ENCODE assay signal across 20 mouse cellular contexts in the genomic region with DNA sequence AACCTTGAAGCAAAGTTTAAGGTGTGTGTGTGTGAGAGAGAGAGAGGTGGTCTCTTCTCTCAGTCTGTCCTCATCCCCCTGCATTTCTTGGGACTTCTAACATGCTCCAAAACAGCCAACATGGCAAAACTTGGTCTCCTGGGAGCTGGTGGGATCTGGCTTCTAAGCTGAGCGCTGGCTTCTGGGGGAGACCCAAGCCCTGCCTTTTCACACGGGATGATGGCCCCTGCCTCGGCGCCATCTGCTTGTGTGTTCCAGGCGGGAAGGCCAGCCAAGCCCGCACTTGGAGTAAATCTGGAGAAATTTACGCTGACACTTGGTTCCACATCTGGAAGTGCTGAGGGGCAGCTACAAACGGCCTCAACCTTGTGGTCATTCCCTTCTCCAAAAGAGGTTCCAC.
DNase-seq lines count a peak whose midpoint lies in the region; ATAC-seq lines count a peak whose summit lies in the region.
"Had no signal": no experiment of that assay in that cellular context is flagged by ENCODE, and none has a peak within 500 bp of the region (broad histone marks: within the 10 kb centered on the region; RNA-seq: fewer than 3 reads in every experiment).

No protein-coding gene starts in this region.

- no peak overlapping the region for H3K4me2 ChIP-seq in neural tube, embryonic 15.5 days
- no peak overlapping the region for H3K4me2 ChIP-seq in hindbrain, embryonic 11.5 days (replicated peaks; ENCODE audit: low read depth, low read length)
- H3K4me2 ChIP-seq: embryonic facial prominence, embryonic 13.5 days; heart, embryonic 13.5 days; hindbrain, embryonic 12.5 days; neural tube, embryonic 12.5 days had no signal

- H3K9ac ChIP-seq in neural tube, embryonic 15.5 days (replicated peaks), result no peak overlapping the region
- no peak overlapping the region for H3K9ac ChIP-seq in hindbrain, embryonic 11.5 days (ENCODE audit: low read depth, low read length)
- H3K9ac ChIP-seq: embryonic facial prominence, embryonic 13.5 days; heart, embryonic 13.5 days; hindbrain, embryonic 12.5 days; liver, postnatal 0 days; neural tube, embryonic 12.5 days had no signal

- ATAC-seq in neural tube, embryonic 15.5 days (ENCODE audit: low FRiP score), result no peak
- no peak for ATAC-seq in hindbrain, embryonic 11.5 days (ENCODE audit: low FRiP score)
- ATAC-seq: inflammation-experienced regulatory T-cells, adult 6 months; liver, postnatal 0 days had no signal

- no peaks in the 10 kb centered on the region for H3K36me3 ChIP-seq in neural tube, embryonic 15.5 days
- H3K36me3 ChIP-seq in hindbrain, embryonic 11.5 days (ENCODE audit: control insufficient read depth, insufficient read depth, low read length), result no peaks in the 10 kb centered on the region
- H3K36me3 ChIP-seq: embryonic facial prominence, embryonic 13.5 days; forebrain, embryonic 10.5 days; heart, embryonic 13.5 days; hindbrain, embryonic 12.5 days; neural tube, embryonic 12.5 days had no signal

- no peak overlapping the region for H3K4me3 ChIP-seq in neural tube, embryonic 15.5 days (replicated peaks)
- no peak overlapping the region for H3K4me3 ChIP-seq in hindbrain, embryonic 11.5 days (ENCODE audit: low read depth, low read length)
- H3K4me3 ChIP-seq: embryonic facial prominence, embryonic 13.5 days; forebrain, embryonic 10.5 days; heart, embryonic 13.5 days; hindbrain, embryonic 12.5 days; neural tube, embryonic 12.5 days had no signal

- no peak overlapping the region for H3K27ac ChIP-seq in neural tube, embryonic 15.5 days (replicated peaks)
- H3K27ac ChIP-seq in hindbrain, embryonic 11.5 days (ENCODE audit: low read depth, low read length), result no peak overlapping the region
- H3K27ac ChIP-seq: embryonic facial prominence, embryonic 13.5 days; forebrain, embryonic 10.5 days; heart, embryonic 13.5 days; hindbrain, embryonic 12.5 days; neural tube, embryonic 12.5 days had no signal

- no peaks in the 10 kb centered on the region for H3K27me3 ChIP-seq in neural tube, embryonic 15.5 days (replicated peaks)
- H3K27me3 ChIP-seq in hindbrain, embryonic 11.5 days (ENCODE audit: control insufficient read depth, insufficient read depth, low read length), result no peaks in the 10 kb centered on the region
- H3K27me3 ChIP-seq: embryonic facial prominence, embryonic 13.5 days; hindbrain, embryonic 12.5 days; neural tube, embryonic 12.5 days had no signal

- H3K4me1 ChIP-seq in neural tube, embryonic 15.5 days, result no peaks in the 10 kb centered on the region
- no peaks in the 10 kb centered on the region for H3K4me1 ChIP-seq in hindbrain, embryonic 11.5 days (replicated peaks; ENCODE audit: control insufficient read depth, insufficient read depth, low read length)
- H3K4me1 ChIP-seq: heart, embryonic 13.5 days; hindbrain, embryonic 12.5 days had no signal

- peak; percentile 19 to 37 for DNase-seq in heart, adult 18-20 months
- DNase-seq in heart, postnatal 4 days, result no peak
- DNase-seq in neural tube, embryonic 10.5 days (ENCODE audit: extremely low spot score, low spot score), result peak; percentile 47
- DNase-seq in gastrocnemius, postnatal 25 days, result peak; percentile 14
- no peak for DNase-seq in hindbrain, embryonic 11.5 days (ENCODE audit: low spot score)
- DNase-seq in frontal cortex, postnatal 36 days (ENCODE audit: low spot score in 2 of 2), result no peak
- DNase-seq: adrenal gland, postnatal 36 days; cerebellum, adult 9-10 months; kidney, adult 8-10 months; liver; liver, postnatal 0 days; spleen, adult 18-20 months; thymus, adult 2 months had no signal

- WGBS in neural tube, embryonic 15.5 days, result 79% methylated on average over 8 of the region's 8 CpGs
- WGBS in hindbrain, embryonic 11.5 days, result 77% methylated on average over 8 of the region's 8 CpGs

- no peaks in the 10 kb centered on the region for H3K9me3 ChIP-seq in neural tube, embryonic 15.5 days (replicated peaks)
- no peaks in the 10 kb centered on the region for H3K9me3 ChIP-seq in hindbrain, embryonic 11.5 days (ENCODE audit: control insufficient read depth, low read length)
- H3K9me3 ChIP-seq: embryonic facial prominence, embryonic 13.5 days; forebrain, embryonic 10.5 days; heart, embryonic 13.5 days; neural tube, embryonic 12.5 days had no signal

Comparison
In these comparisons a context has a peak if more than half of its experiments do, and no peak if none do; other contexts are left out.
1. DNase-seq: peak in heart, adult 18-20 months (2 of 2), neural tube, embryonic 10.5 days (single experiment) and gastrocnemius, postnatal 25 days (single experiment); none in heart, postnatal 4 days (single experiment), hindbrain, embryonic 11.5 days (single experiment) and frontal cortex, postnatal 36 days (0 of 2).